Mouse (Mus musculus): ENCODE results near the gene Kif9.

DNA sequence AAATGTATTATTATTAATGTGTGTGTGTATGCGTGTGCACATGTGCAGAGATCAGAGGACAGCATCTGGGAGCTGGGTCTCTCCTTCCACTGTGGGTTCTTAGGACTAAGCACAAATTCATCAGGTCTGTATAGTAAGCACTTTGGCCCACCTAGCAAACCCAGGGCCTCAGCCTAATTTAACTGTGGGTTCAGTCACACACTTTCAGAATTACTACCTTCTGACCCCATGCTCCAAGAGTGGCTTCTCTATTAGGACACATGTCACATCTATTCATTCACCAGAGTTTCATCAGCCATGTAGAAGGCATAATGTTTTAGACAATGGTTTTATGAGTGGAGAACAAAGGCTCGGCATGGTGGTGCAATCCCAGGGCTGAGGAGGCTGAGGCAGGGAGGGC, 43.7 kb upstream of the Kif9 start:
- TF ChIP-seq POLR2A (IDR thresholded peaks at IDR 0.05; ENCODE audit: low read depth, low read length), result no peak
- TF ChIP-seq CTCF (IDR thresholded peaks at IDR 0.05; ENCODE audit: borderline replicate concordance, insufficient read depth, low read length), result no peak
